In the genomic region with DNA sequence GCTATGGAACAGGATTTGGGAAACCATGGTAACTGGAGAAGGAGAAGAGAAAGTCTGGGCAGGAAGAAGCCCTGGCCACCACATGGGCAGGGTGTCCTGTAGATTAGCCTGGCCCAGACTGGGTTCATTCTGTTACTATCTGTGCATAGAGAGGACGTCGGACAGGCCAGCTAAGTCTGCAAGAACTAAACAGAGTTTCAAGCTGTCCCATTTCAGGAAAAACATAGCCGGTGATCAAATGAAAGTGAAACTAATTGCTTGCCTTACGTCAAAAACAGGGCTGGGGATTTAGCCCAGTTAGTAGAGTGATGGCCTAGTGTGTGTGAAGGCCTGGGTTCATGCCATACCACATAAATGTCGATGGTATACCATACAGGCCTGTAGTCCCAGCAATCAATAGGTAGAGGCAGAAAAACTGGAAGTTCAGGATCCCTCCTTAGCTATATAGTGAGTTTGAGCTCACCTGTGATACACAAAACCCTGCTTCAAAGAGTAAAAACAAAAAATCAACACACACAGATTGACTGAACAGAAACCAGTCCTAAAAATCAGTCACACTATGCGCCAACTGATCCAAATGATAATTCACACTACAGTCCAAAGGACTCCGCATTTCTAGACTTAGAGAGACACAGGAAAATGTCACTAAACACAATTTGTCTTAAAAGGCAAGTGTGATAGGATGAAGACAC, we compare ENCODE assay signal across 11 mouse cellular contexts. TPM values are rescaled to one million over a fixed set of nuclear protein-coding genes. Genes with fewer than 3 reads are reported as not detected.
A peak's percentile ranks its signal among the peaks of the same experiment; 100 is the strongest.
DNase-seq lines count a peak whose midpoint lies in the region; ATAC-seq and TF ChIP-seq lines count a peak whose summit lies in the region.
"Had no signal": no experiment of that assay in that cellular context is flagged by ENCODE, and none has a peak within 500 bp of the region (broad histone marks: within the 10 kb centered on the region; RNA-seq: fewer than 3 reads in every experiment).

No protein-coding gene starts in this region.

- 0 out of 2 replicates have a peak, but pooled peaks have one; percentile 15 for TF ChIP-seq POLR2A in heart, adult 2 months (IDR thresholded peaks at IDR 0.05; ENCODE audit: insufficient read depth, low read depth, low read length)
- no peak for TF ChIP-seq POLR2A in spleen, adult 2 months (IDR thresholded peaks at IDR 0.05; ENCODE audit: low read depth, low read length)
- no peak for TF ChIP-seq POLR2A in embryonic fibroblast, embryonic 13.5 days (IDR thresholded peaks at IDR 0.05; ENCODE audit: low read depth, low read length)

- no peak overlapping the region for H3K4me2 ChIP-seq in heart, embryonic 11.5 days
- H3K4me2 ChIP-seq: embryonic facial prominence, embryonic 13.5 days; neural tube, embryonic 12.5 days had no signal

- H3K4me1 ChIP-seq in heart, adult 2 months (ENCODE audit: control insufficient read depth, insufficient read depth, low read length) = no peaks in the 10 kb centered on the region
- no peaks in the 10 kb centered on the region for H3K4me1 ChIP-seq in heart, embryonic 11.5 days (ENCODE audit: control insufficient read depth, insufficient read depth, low read length)
- no peaks in the 10 kb centered on the region for H3K4me1 ChIP-seq in spleen, adult 2 months (ENCODE audit: control insufficient read depth, insufficient read depth, insufficient read length)
- 0 out of 2 replicates have a peak, but pooled peaks cover 3% of the 10 kb centered on the region for H3K4me1 ChIP-seq in embryonic fibroblast, embryonic 13.5 days (ENCODE audit: control insufficient read depth, insufficient read depth, low read length)
- H3K4me1 ChIP-seq: embryonic facial prominence, embryonic 13.5 days; neural tube, embryonic 12.5 days had no signal

- no peaks in the 10 kb centered on the region for H3K27me3 ChIP-seq in heart, adult 2 months (ENCODE audit: control insufficient read depth, insufficient read depth, low read length)
- H3K27me3 ChIP-seq in heart, embryonic 11.5 days (ENCODE audit: control insufficient read depth, insufficient read depth, low read length) = no peaks in the 10 kb centered on the region
- H3K27me3 ChIP-seq in spleen, adult 2 months (ENCODE audit: control insufficient read depth, insufficient read depth, low read length) = no peaks in the 10 kb centered on the region
- H3K27me3 ChIP-seq: embryonic facial prominence, embryonic 13.5 days; neural tube, embryonic 12.5 days had no signal

- H3K9ac ChIP-seq in heart, adult 2 months (ENCODE audit: low read depth, low read length) = peak overlapping the region; percentile 45
- no peak overlapping the region for H3K9ac ChIP-seq in heart, embryonic 11.5 days (ENCODE audit: low read depth, low read length)
- H3K9ac ChIP-seq: embryonic facial prominence, embryonic 13.5 days; neural tube, embryonic 12.5 days had no signal

- H3K4me3 ChIP-seq in heart, adult 2 months = peak overlapping the region; percentile 23; the same call in 1 of the 2 replicates
- no peak overlapping the region for H3K4me3 ChIP-seq in heart, embryonic 11.5 days (ENCODE audit: low read depth, low read length)
- peak overlapping the region; percentile 50 for H3K4me3 ChIP-seq in spleen, adult 2 months (ENCODE audit: extremely low read depth, insufficient read depth, insufficient read length)
- no peak overlapping the region for H3K4me3 ChIP-seq in embryonic fibroblast, embryonic 13.5 days (ENCODE audit: insufficient read depth, low read length)
- H3K4me3 ChIP-seq: embryonic facial prominence, embryonic 13.5 days; neural tube, embryonic 12.5 days had no signal

- no peaks in the 10 kb centered on the region for H3K36me3 ChIP-seq in heart, adult 2 months (ENCODE audit: control insufficient read depth, insufficient read depth, low read length)
- H3K36me3 ChIP-seq in heart, embryonic 11.5 days (ENCODE audit: control insufficient read depth, insufficient read depth, low read length) = no peaks in the 10 kb centered on the region
- no peaks in the 10 kb centered on the region for H3K36me3 ChIP-seq in spleen, adult 2 months (ENCODE audit: control insufficient read depth, insufficient read depth, low read length)
- H3K36me3 ChIP-seq: embryonic facial prominence, embryonic 13.5 days; neural tube, embryonic 12.5 days had no signal

- peak overlapping the region; percentile 61 for H3K27ac ChIP-seq in heart, adult 2 months
- H3K27ac ChIP-seq in heart, embryonic 11.5 days (ENCODE audit: low read depth, low read length) = no peak overlapping the region
- H3K27ac ChIP-seq in spleen, adult 2 months (ENCODE audit: insufficient read depth, low read length) = peak overlapping the region; percentile 44; the same call in 1 of the 2 replicates
- H3K27ac ChIP-seq in embryonic fibroblast, embryonic 13.5 days (ENCODE audit: insufficient read depth, low read length) = 0 out of 2 replicates have a peak overlapping the region, but pooled peaks have one; percentile 12
- H3K27ac ChIP-seq: embryonic facial prominence, embryonic 13.5 days; neural tube, embryonic 12.5 days had no signal

- no peak for TF ChIP-seq CTCF in heart, adult 2 months (IDR thresholded peaks at IDR 0.05)
- no peak for TF ChIP-seq CTCF in spleen, adult 2 months (IDR thresholded peaks at IDR 0.05; ENCODE audit: extremely low read depth, insufficient read depth, insufficient read length, insufficient replicate concordance)
- TF ChIP-seq CTCF in embryonic fibroblast, embryonic 13.5 days (IDR thresholded peaks at IDR 0.05; ENCODE audit: borderline replicate concordance, insufficient read depth, low read length) = no peak

- DNase-seq in heart, adult 2 months = peak; percentile 21 to 24
- no peak for DNase-seq in spleen, adult 2 months (ENCODE audit: low read depth in 1 of 2, low spot score in 2 of 2)
- no peak for DNase-seq in spleen, postnatal 10 days (ENCODE audit: low spot score in 2 of 2)
- no peak for DNase-seq in left cerebral cortex, postnatal 36 days (ENCODE audit: low spot score in 2 of 2)
- no peak for DNase-seq in right cerebral cortex, postnatal 10 days (ENCODE audit: low spot score in 2 of 2)
- DNase-seq: gastrocnemius, postnatal 25 days had no signal

- 54% methylated on average over 7 of the region's 7 CpGs for WGBS in heart, adult 2 months
- 73% methylated on average over 7 of the region's 7 CpGs for WGBS in heart, embryonic 11.5 days (ENCODE audit: insufficient replicate concordance)
- WGBS in spleen, adult 2 months = 31% methylated on average over 7 of the region's 7 CpGs

- TF ChIP-seq EP300 in heart, adult 2 months (IDR thresholded peaks at IDR 0.05; ENCODE audit: insufficient read depth, low read depth, low read length) = no peak

- no peaks in the 10 kb centered on the region for H3K79me2 ChIP-seq in heart, adult 2 months (replicated peaks; ENCODE audit: control insufficient read depth, insufficient read depth, low read length)

- ATAC-seq in heart, embryonic 11.5 days (replicated peaks; ENCODE audit: insufficient number of reproducible peaks, low FRiP score, low TSS enrichment) = no peak
- ATAC-seq in neutrophil, adult 5-6 weeks (ENCODE audit: extremely low read depth, insufficient number of reproducible peaks, low FRiP score, poor library complexity, severe bottlenecking) = 0 out of 2 replicates have a peak, but pooled peaks have one; percentile 39

- intact Hi-C loops in heart, adult 2 months (cut with DNase I) = no loop called here
- intact Hi-C loops in left cerebral cortex, postnatal 36 days (cut with DNase I) = loop anchor here (2.0 kb wide), 1 partner anchor 51 kb away; no protein-coding TSS in a partner anchor

- H3K9me3 ChIP-seq in heart, embryonic 11.5 days (replicated peaks; ENCODE audit: control insufficient read depth, low read length) = no peaks in the 10 kb centered on the region
- H3K9me3 ChIP-seq: embryonic facial prominence, embryonic 13.5 days; neural tube, embryonic 12.5 days had no signal

RNA-seq across cellular contexts. Expression of a gene that starts 21.9 kb away (rescaled TPM):
- total RNA-seq in heart, adult 2 months (2021) = 10 to 100 TPM; 22.0 to 27.1 TPM
- polyA plus RNA-seq in heart, adult 2 months (2012; rRNA removed) = 3.6 and 7.1 TPM in 2 replicates
- 17.6 and 20.3 TPM in 2 replicates for polyA plus RNA-seq in heart, embryonic 11.5 days (2014; fragmentation: Nextera tagmentation; extraction: Ambion mirVana)
- 6.0 and 7.5 TPM in 2 replicates for polyA plus RNA-seq in spleen, adult 2 months (2012; rRNA removed)
- polyA plus RNA-seq in embryonic fibroblast, embryonic 13.5 days (2011; ENCODE audit: insufficient read length, low read depth, missing spikeins) = 4.9 and 5.6 TPM in 2 replicates
- 21.0 and 22.5 TPM in 2 replicates for total RNA-seq in neutrophil, adult 5-6 weeks (2017)
- total RNA-seq in left cerebral cortex, postnatal 36 days (2021) = 10 to 100 TPM; 84.3 to 86.1 TPM

Comparison
In these comparisons a context has a peak if more than half of its experiments do, and no peak if none do; other contexts are left out.
1. H3K4me3 ChIP-seq: peak in heart, adult 2 months (single experiment) and spleen, adult 2 months (single experiment); none in heart, embryonic 11.5 days (single experiment) and embryonic fibroblast, embryonic 13.5 days (single experiment).
2. DNase-seq: peak in heart, adult 2 months (2 of 2); none in spleen, adult 2 months (0 of 2), spleen, postnatal 10 days (0 of 2), left cerebral cortex, postnatal 36 days (0 of 2) and right cerebral cortex, postnatal 10 days (0 of 2).